Mouse (Mus musculus) hindbrain, embryonic 14.5 days (tissue): ENCODE measurements at regions not wholly inside any gene's neighbourhood (a gene's known extent, or its start where the extent isn't known, plus 50 kb on each side); places are given as distances from the start of the nearest gene placed in this dataset.
A peak's percentile ranks its signal among the peaks of the same experiment; 100 is the strongest.

ENCODE experiments used
- ATAC-seq: fragments of 200-750 bp; cut with Nextera tagmentation; 2 replicates; pipeline ENCODE4 v1.8.0; 2017; ENCODE audit warnings: moderate number of reproducible peaks, mild to moderate bottlenecking, moderate TSS enrichment, moderate library complexity; ENCODE audit not compliant: low FRiP score
- DNase-seq: peaks from one replicate; pipeline ENCODE4 v3.0.0-alpha.2; 2015; ENCODE audit warnings: low spot score
- H3K27ac ChIP-seq: fragments of 300-500 bp; sonication (generic); 2 replicates; pipeline ENCODE4 v1.5.1; 2014; ENCODE audit warnings: mild to moderate bottlenecking, moderate library complexity
- H3K27me3 ChIP-seq: fragments of 300-500 bp; sonication (generic); 2 replicates; pipeline ENCODE4 v1.6.1; 2014; ENCODE audit warnings: mild to moderate bottlenecking, low read length, mixed read lengths; ENCODE audit not compliant: control insufficient read depth, insufficient read depth
- H3K36me3 ChIP-seq: fragments of 300-500 bp; sonication (generic); replicated peaks from 2 replicates; pipeline ENCODE4 v1.6.1; 2014; ENCODE audit not compliant: control insufficient read depth, insufficient read depth
- H3K4me1 ChIP-seq: fragments of 300-500 bp; sonication (generic); replicated peaks from 2 replicates; pipeline ENCODE4 v1.6.1; 2014; ENCODE audit warnings: antibody characterized with exemption, low read length, mixed read lengths; ENCODE audit not compliant: control insufficient read depth, insufficient read depth
- H3K4me2 ChIP-seq: fragments of 300-500 bp; sonication (generic); replicated peaks from 2 replicates; pipeline ENCODE4 v1.6.1; 2014; ENCODE audit warnings: mild to moderate bottlenecking, moderate library complexity
- H3K4me3 ChIP-seq: fragments of 300-500 bp; sonication (generic); replicated peaks from 2 replicates; pipeline ENCODE4 v1.5.1; 2014; ENCODE audit warnings: mild to moderate bottlenecking, low read length
- H3K9ac ChIP-seq: fragments of 300-500 bp; sonication (generic); 2 replicates; pipeline ENCODE4 v1.6.1; 2014
- H3K9me3 ChIP-seq: fragments of 300-500 bp; sonication (generic); 2 replicates; pipeline ENCODE4 v1.6.1; 2016; ENCODE audit warnings: low read length; ENCODE audit not compliant: control insufficient read depth
- WGBS: fragments of 180-500 bp; shearing (Covaris S2); extraction: QIAGEN DNeasy Blood & Tissue Kit; methylation state at CpG from one replicate; pipeline ENCODE4 v1.1.7; 2014; 5-methylcytosine and 5-hydroxymethylcytosine counted together

DNA sequence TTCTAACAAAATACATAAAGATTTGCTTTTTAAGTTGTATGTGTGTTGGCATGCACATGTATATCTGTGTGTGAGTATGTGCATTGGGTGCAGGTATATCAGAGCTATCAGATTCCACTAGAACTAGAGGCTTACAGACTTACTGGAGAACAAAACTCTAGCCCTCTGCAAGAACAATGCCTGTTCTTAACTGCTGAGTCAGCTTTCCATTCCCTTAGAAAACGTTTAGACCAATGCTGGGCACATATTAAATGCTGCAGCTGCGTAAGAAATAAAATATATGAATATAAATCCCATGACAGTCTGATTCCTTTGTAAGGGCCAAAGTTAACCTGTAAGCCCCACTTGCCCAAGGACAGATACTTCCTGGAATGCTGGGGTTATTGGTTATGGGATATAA, 190.0 kb downstream of the Enc1 start:
- Histone ChIP-seq H3K9me3 (no peaks in the 10 kb centered on the region), H3K9ac (no peak overlapping the region), H3K4me2 (no peak overlapping the region), H3K27ac (no peak overlapping the region), H3K27me3 (no peaks in the 10 kb centered on the region), H3K4me3 (no peak overlapping the region), H3K4me1 (peaks cover 21% of the 10 kb centered on the region), H3K36me3 (no peaks in the 10 kb centered on the region)
- WGBS = 44% methylated on average over 2 of the region's 2 CpGs
- ATAC-seq (no peak), DNase-seq (no peak)

DNA sequence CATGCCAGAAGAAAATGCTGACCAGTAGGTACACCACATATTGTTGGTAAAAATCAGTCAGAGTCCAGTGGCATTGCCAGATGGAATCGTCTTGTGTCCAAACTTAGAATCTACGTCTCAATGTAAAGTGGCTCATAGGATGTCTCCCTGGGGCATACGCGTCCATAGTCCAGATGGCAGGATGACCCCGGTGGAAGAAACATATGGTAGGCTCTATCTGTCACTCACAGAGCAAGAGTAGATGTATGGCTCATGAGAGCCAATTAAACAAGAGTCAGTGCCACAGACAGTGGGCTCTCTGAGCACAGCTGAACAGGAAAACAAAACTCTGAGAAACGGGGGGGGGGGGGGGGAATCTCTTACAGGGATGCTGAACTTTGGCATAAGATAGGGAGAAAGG, 187.3 kb downstream of the Enc1 start:
- ATAC-seq (no peak), DNase-seq (no peak)
- H3K4me1 ChIP-seq = peaks cover 18% of the 10 kb centered on the region; the same call in 1 of the 2 replicates
- 30% methylated on average over 5 of the region's 6 CpGs for WGBS
- no peak overlapping the region for H3K4me3 ChIP-seq
- no peaks in the 10 kb centered on the region for H3K9me3 ChIP-seq
- H3K4me2 ChIP-seq = no peak overlapping the region
- H3K9ac ChIP-seq = no peak overlapping the region
- H3K27me3 ChIP-seq = no peaks in the 10 kb centered on the region
- no peak overlapping the region for H3K27ac ChIP-seq
- no peaks in the 10 kb centered on the region for H3K36me3 ChIP-seq

DNA sequence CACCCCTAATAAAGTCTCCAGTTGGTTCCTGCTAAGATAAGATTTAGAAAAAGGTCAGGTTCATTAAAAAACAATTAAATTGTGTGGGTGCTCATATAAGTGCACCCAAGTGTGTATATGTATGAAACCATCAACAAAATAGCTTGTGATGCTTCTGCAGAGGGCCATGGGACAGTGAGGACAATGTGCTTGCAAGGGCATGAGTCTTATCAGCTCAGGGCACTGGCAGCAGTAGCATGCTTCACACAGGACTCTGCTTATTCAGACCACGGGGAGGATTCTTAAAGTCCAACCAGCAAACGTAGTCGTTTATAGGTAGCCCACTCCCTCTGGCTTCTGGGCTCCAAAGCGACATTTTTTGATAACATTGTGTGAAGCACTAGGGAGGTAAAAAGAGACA, 186.6 kb downstream of the Enc1 start:
- ATAC-seq (no peak), DNase-seq (no peak)
- 71% methylated on average over 4 of the region's 4 CpGs for WGBS
- peaks cover 18% of the 10 kb centered on the region; the same call in 1 of the 2 replicates for H3K4me1 ChIP-seq
- H3K36me3 ChIP-seq = no peaks in the 10 kb centered on the region
- no peak overlapping the region for H3K4me2 ChIP-seq
- H3K9me3 ChIP-seq = no peaks in the 10 kb centered on the region
- no peaks in the 10 kb centered on the region for H3K27me3 ChIP-seq
- no peak overlapping the region for H3K27ac ChIP-seq
- H3K9ac ChIP-seq = no peak overlapping the region
- H3K4me3 ChIP-seq = no peak overlapping the region

DNA sequence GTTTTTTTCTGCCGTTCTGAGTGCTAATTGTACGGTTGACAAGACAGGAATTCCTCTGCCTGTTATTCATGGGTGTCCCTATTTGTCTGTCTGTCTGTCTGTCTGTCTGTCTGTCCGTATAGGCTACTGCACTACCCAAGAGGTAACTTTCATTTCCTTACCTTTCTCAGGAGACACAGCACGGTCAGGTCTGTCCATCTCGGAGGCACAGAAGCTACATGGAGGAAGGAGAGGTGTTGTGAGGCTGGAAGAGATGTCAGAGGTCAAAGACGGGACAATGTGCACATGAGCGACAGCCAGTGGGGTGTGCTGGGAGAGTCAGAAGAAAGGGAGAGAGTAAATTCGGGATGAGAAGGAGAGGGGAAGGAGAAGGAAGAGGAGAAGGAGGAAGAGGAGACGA, 184.8 kb downstream of the Enc1 start:
- Histone ChIP-seq H3K4me3 (no peak overlapping the region), H3K9me3 (no peaks in the 10 kb centered on the region), H3K4me1 (peaks cover 18% of the 10 kb centered on the region; the same call in 1 of the 2 replicates), H3K27me3 (no peaks in the 10 kb centered on the region), H3K27ac (no peak overlapping the region), H3K4me2 (no peak overlapping the region), H3K9ac (no peak overlapping the region), H3K36me3 (no peaks in the 10 kb centered on the region)
- 84% methylated on average over 9 of the region's 9 CpGs for WGBS
- DNase-seq (no peak), ATAC-seq (no peak)

DNA sequence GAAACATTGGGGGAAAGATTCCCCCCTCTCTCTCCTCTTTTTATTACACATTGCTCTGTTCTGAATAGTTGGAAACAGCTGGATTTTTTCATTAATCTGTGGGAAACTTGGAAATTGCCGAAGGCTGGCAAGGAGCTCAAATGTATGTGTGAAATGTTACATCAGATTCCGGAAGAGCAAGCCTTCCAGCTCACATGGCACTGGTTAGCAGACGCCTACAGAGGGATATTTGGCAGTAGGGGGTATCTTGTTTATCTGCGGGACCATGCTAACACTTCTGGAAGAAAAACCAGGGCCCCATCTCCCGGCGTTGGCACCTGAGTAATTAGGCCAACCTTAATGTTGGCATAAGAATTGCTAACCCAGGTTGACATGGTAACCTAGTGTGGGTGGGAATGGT, 183.0 kb downstream of the Enc1 start:
- H3K27me3 ChIP-seq = no peaks in the 10 kb centered on the region
- H3K4me1 ChIP-seq = peaks cover 18% of the 10 kb centered on the region; the same call in 1 of the 2 replicates
- H3K36me3 ChIP-seq = no peaks in the 10 kb centered on the region
- H3K4me3 ChIP-seq = no peak overlapping the region
- DNase-seq (no peak), ATAC-seq (no peak)
- H3K27ac ChIP-seq = no peak overlapping the region
- H3K9me3 ChIP-seq = no peaks in the 10 kb centered on the region
- no peak overlapping the region for H3K9ac ChIP-seq
- 50% methylated on average over 6 of the region's 6 CpGs for WGBS
- no peak overlapping the region for H3K4me2 ChIP-seq

DNA sequence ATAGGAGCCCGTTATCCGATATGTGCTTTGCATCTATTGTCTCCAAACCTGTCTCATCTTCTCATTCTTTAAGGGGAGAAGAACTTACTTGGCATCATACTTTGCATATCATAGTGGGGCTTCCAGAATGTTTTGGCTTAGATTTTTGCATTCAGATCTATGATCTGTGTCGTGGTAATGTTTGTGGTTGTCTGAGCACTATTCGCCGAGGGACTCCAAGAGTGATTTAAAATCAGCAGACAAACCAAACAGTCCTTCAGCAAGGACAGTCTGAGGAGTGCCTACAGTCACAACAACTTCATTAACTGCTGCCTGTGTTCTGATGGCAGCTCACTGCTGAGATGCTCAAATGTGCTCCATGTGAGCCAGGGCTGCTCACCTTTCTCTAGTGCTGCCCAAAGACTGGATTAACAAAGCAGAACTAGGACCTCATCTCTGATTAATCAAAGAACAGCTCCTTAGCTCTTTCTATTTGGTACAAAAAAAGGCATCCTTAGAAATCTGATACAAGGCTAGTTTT, 182.5 kb downstream of the Enc1 start:
- H3K27ac ChIP-seq = peak overlapping the region; percentile 33; the same call in 1 of the 2 replicates
- 63% methylated on average over 5 of the region's 5 CpGs for WGBS
- no peak for ATAC-seq

DNA sequence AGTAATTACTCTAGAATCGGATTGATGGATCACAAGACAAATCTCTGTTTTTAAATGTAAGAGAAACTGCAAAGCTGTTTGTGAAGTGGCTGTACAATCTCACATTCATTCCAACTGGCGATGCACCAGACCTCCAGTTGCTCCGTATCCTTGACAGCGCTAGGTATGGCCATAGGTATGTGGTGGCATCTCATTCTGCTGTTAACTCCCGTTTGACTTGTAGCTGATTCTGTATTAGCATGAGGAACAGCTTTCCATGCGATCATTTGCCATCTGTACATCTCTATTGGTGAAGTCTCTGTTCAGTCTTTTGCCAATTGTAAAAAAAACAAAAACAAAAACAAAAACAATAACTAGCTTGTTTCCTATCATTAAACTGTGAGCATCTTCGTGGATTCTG, 182.0 kb downstream of the Enc1 start:
- no peak overlapping the region for H3K4me3 ChIP-seq
- ATAC-seq (no peak), DNase-seq (no peak)
- no peak overlapping the region for H3K4me2 ChIP-seq
- 60% methylated on average over 7 of the region's 7 CpGs for WGBS
- H3K9me3 ChIP-seq = no peaks in the 10 kb centered on the region
- no peak overlapping the region for H3K27ac ChIP-seq
- H3K4me1 ChIP-seq = peaks cover 14% of the 10 kb centered on the region; the same call in 1 of the 2 replicates
- H3K36me3 ChIP-seq = no peaks in the 10 kb centered on the region
- H3K27me3 ChIP-seq = no peaks in the 10 kb centered on the region
- no peak overlapping the region for H3K9ac ChIP-seq

More for the DNA sequence above, 182.5 kb downstream of the Enc1 start:
- no peaks in the 10 kb centered on the region for H3K27me3 ChIP-seq
- peaks cover 15% of the 10 kb centered on the region; the same call in 1 of the 2 replicates for H3K4me1 ChIP-seq
- H3K9ac ChIP-seq = no peak overlapping the region
- H3K9me3 ChIP-seq = no peaks in the 10 kb centered on the region
- DNase-seq = no peak
- no peak overlapping the region for H3K4me2 ChIP-seq
- no peaks in the 10 kb centered on the region for H3K36me3 ChIP-seq
- no peak overlapping the region for H3K4me3 ChIP-seq

DNA sequence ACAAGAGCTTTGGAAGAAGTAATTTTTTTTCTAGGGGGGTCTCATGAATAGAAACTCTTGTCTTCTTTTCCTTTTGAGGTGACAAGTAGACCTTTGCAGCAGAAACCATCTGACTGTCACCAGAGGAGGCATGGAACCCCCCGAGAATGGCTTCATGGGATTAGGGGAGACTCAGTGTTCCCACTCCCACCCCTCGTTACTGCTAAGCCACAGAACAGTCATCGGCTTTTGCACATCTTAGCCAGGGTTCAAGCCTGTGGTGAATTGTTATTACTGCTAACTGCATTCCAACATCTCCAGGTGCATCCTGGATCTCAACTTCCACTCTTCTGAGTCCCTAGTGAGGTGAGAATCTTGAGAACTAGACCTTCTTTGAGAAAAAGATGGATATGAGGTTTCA, 180.9 kb downstream of the Enc1 start:
- Histone ChIP-seq H3K4me2 (no peak overlapping the region), H3K4me3 (no peak overlapping the region), H3K9ac (no peak overlapping the region), H3K27me3 (no peaks in the 10 kb centered on the region), H3K4me1 (peaks cover 14% of the 10 kb centered on the region; the same call in 1 of the 2 replicates), H3K36me3 (no peaks in the 10 kb centered on the region), H3K27ac (no peak overlapping the region), H3K9me3 (no peaks in the 10 kb centered on the region)
- DNase-seq (no peak), ATAC-seq (no peak)
- 92% methylated on average over 3 of the region's 3 CpGs for WGBS

DNA sequence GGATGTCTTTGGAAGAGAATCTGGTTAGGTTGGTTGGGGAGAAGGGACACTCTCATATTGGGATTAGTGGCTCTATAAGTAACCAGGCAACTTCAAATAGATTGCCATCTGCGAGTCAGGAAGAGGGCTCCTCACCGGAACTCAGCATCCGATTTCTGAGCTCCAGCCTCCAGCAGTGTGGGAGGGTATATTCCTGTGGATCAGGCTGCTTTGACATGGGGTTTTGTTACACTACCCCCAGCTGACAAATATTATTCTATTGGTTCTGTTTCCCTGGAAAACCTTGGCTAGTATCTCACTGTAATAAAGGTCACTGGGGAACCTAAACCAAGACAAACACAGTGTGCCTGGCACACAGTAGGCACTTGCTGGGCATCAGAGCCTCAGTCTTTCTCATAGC, 179.9 kb downstream of the Enc1 start:
- 71% methylated on average over 3 of the region's 3 CpGs for WGBS
- Histone ChIP-seq H3K9ac (no peak overlapping the region), H3K4me2 (no peak overlapping the region), H3K27me3 (no peaks in the 10 kb centered on the region), H3K4me3 (no peak overlapping the region), H3K36me3 (no peaks in the 10 kb centered on the region), H3K27ac (no peak overlapping the region), H3K9me3 (no peaks in the 10 kb centered on the region), H3K4me1 (peaks cover 14% of the 10 kb centered on the region; the same call in 1 of the 2 replicates)
- no peak for ATAC-seq
- DNase-seq = no peak

DNA sequence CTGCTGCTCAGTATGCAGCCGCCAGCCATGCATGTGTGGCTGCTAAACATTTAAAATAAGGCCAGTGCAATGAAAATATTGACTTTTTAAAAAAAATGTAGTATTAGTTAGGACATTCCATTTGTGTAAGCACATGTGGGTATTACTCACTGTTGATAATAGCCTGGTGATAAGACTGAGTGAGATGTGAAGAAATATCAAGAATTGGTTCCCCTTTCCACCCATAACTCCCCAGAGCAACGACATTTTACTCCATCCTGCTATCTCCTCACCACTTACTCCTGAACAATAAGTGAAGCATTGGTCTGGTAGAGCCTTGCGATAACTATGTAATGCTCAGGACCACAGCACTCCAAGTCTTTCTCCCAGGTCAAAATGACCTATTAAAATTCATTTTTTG, 178.2 kb downstream of the Enc1 start:
- no peak for ATAC-seq
- Histone ChIP-seq H3K27ac (no peak overlapping the region), H3K36me3 (no peaks in the 10 kb centered on the region), H3K9ac (no peak overlapping the region), H3K4me2 (no peak overlapping the region), H3K4me3 (no peak overlapping the region), H3K4me1 (peaks cover 7% of the 10 kb centered on the region; the same call in 1 of the 2 replicates), H3K9me3 (no peaks in the 10 kb centered on the region), H3K27me3 (no peaks in the 10 kb centered on the region)
- DNase-seq = no peak
- 86% methylated on average over 3 of the region's 3 CpGs for WGBS
